12 mouse cellular contexts compared by ENCODE assay signal in the genomic region with DNA sequence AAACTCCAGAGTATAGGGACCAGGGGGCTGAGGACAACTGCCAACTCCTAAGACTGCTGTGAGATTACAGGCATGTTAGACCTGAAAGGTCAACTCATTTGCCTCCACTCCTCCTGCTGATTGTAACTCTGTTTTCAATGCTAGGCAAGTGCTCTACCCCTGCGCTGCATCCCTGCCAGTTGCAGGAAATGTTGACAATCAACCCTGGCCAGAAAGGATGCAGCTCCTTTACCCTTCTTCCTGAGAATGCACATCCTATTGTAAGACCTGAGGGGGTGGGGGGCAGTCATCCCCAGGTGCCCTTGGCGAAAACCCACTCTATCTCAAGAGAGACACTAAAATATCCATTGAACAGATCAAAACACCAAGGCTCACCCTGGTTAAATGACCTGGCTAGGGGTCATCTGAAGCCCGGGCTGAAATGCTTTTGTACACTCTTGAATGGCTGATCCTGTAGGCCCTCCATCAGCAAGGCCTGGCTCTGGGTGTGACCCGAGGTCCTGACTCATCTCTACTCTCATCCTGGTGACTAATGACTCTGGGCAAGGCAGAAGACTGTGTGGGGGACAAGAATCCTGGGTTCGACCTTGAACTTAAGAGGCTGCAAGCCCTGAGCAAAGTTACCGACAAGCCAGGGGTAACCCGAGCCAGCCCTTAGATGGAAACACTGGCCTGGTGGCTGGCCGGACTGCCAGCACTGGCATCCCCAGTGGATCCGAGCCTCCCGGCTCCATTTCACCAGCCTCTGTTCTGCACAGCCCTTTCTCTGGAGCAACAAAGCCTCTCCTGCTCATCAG. TPM values are rescaled to one million over a fixed set of nuclear protein-coding genes. Genes with fewer than 3 reads are reported as not detected.
A peak's percentile ranks its signal among the peaks of the same experiment; 100 is the strongest.
DNase-seq lines count a peak whose midpoint lies in the region; ATAC-seq and TF ChIP-seq lines count a peak whose summit lies in the region.
"Had no signal": no experiment of that assay in that cellular context is flagged by ENCODE, and none has a peak within 500 bp of the region (broad histone marks: within the 10 kb centered on the region; RNA-seq: fewer than 3 reads in every experiment).

No protein-coding gene starts in this region.

- no peak overlapping the region for H3K4me2 ChIP-seq in hindbrain, embryonic 12.5 days (replicated peaks)

- H3K4me1 ChIP-seq in heart, adult 2 months (ENCODE audit: control insufficient read depth, insufficient read depth, low read length): peaks cover 14% of the 10 kb centered on the region
- peaks cover 42% of the 10 kb centered on the region for H3K4me1 ChIP-seq in hindbrain, embryonic 12.5 days

- no peak for TF ChIP-seq POLR2A in heart, adult 2 months (IDR thresholded peaks at IDR 0.05; ENCODE audit: insufficient read depth, low read depth, low read length)

- H3K79me2 ChIP-seq in heart, adult 2 months (replicated peaks; ENCODE audit: control insufficient read depth, insufficient read depth, low read length): no peaks in the 10 kb centered on the region

- no peaks in the 10 kb centered on the region for H3K36me3 ChIP-seq in heart, adult 2 months (ENCODE audit: control insufficient read depth, insufficient read depth, low read length)
- no peaks in the 10 kb centered on the region for H3K36me3 ChIP-seq in hindbrain, embryonic 12.5 days

- no peak overlapping the region for H3K9ac ChIP-seq in heart, adult 2 months (ENCODE audit: low read depth, low read length)
- no peak overlapping the region for H3K9ac ChIP-seq in hindbrain, embryonic 12.5 days

- intact Hi-C loops in heart, adult 2 months (cut with DNase I): loop anchor here (5.0 kb wide), 1 partner anchor 35 kb away; no protein-coding TSS in a partner anchor
- intact Hi-C loops in heart, postnatal 10 days (cut with DNase I): no loop called here

- 63% methylated on average over 10 of the region's 10 CpGs for WGBS in heart, adult 2 months
- 53% methylated on average over 10 of the region's 10 CpGs for WGBS in hindbrain, embryonic 12.5 days

- no peak for DNase-seq in heart, adult 2 months
- no peak for DNase-seq in heart, postnatal 10 days
- peak; percentile 80 for DNase-seq in 3T3-L1 (ENCODE audit: low read depth, low spot score)
- DNase-seq in adrenal gland, adult 2 months: peak; percentile 89
- DNase-seq in T-cell, adult 2 months (ENCODE audit: low spot score): no peak
- no peak for DNase-seq in urinary bladder, postnatal 36 days (ENCODE audit: low spot score in 2 of 2)
- no peak for DNase-seq in layer of hippocampus, postnatal 14 days (ENCODE audit: low spot score in 2 of 2)
- DNase-seq: layer of hippocampus, adult 9-11 months; right cerebral cortex, postnatal 14 days; thymus, adult 2 months had no signal

- no peak overlapping the region for H3K4me3 ChIP-seq in heart, adult 2 months
- H3K4me3 ChIP-seq in hindbrain, embryonic 12.5 days: no peak overlapping the region

- H3K9me3 ChIP-seq in hindbrain, embryonic 12.5 days (replicated peaks): no peaks in the 10 kb centered on the region

- ATAC-seq in hindbrain, embryonic 12.5 days (ENCODE audit: low FRiP score): no peak

- no peak for TF ChIP-seq CTCF in heart, adult 2 months (IDR thresholded peaks at IDR 0.05)

- no peaks in the 10 kb centered on the region for H3K27me3 ChIP-seq in heart, adult 2 months (ENCODE audit: control insufficient read depth, insufficient read depth, low read length)
- H3K27me3 ChIP-seq in hindbrain, embryonic 12.5 days: no peaks in the 10 kb centered on the region

- TF ChIP-seq EP300 in heart, adult 2 months (IDR thresholded peaks at IDR 0.05; ENCODE audit: insufficient read depth, low read depth, low read length): no peak

- H3K27ac ChIP-seq in heart, adult 2 months: peak overlapping the region; percentile 45
- peak overlapping the region; percentile 60 for H3K27ac ChIP-seq in hindbrain, embryonic 12.5 days

RNA-seq across cellular contexts. Expression of a gene that starts 32.2 kb away (rescaled TPM):
- 1 to 10 TPM; 4.8 to 5.3 TPM for total RNA-seq in heart, adult 2 months (2021)
- 4.3 and 7.3 TPM in 2 replicates for polyA plus RNA-seq in heart, adult 2 months (2012; rRNA removed)
- total RNA-seq in heart, postnatal 10 days (2021): 10 to 100 TPM in 1 of 2 experiments, 1 to 10 TPM in 1; 9.1 to 14.5 TPM
- 10 to 100 TPM; 21.4 to 28.1 TPM for total RNA-seq in adrenal gland, adult 2 months (2021)
- 17.5 and 23.6 TPM in 2 replicates for polyA plus RNA-seq in adrenal gland, adult 2 months (2012; rRNA removed)
- polyA plus RNA-seq in hindbrain, embryonic 12.5 days (2016; fragmentation: Nextera tagmentation; extraction: Ambion mirVana): 58.1 and 63.0 TPM in 2 replicates
- total RNA-seq in layer of hippocampus, postnatal 14 days (2021): 10 to 100 TPM; 29.9 to 32.3 TPM
- total RNA-seq: granulocyte monocyte progenitor cell, adult 5-6 weeks had no signal

Comparison
In these comparisons a context has a peak if more than half of its experiments do, and no peak if none do; other contexts are left out.
1. DNase-seq: peak in 3T3-L1 (single experiment) and adrenal gland, adult 2 months (single experiment); none in heart, adult 2 months (0 of 2), heart, postnatal 10 days (0 of 2), T-cell, adult 2 months (single experiment), urinary bladder, postnatal 36 days (0 of 2) and layer of hippocampus, postnatal 14 days (0 of 2).